Mouse (Mus musculus): ENCODE results near the gene Helz. TPM values are rescaled to one million over a fixed set of nuclear protein-coding genes. Genes with fewer than 3 reads are reported as not detected.
A peak's percentile ranks its signal among the peaks of the same experiment; 100 is the strongest.

Helz gene
- total RNA-seq, 2 experiments from 2014 or later: 34.9 to 38.6 TPM

- no peak for DNase-seq
- intact Hi-C loops (cut with DNase I): no loop called here
These were observed 58.0 kb downstream of the Helz start for GRCm38 (mm10) chr11:107605694-107606093.

DNA sequence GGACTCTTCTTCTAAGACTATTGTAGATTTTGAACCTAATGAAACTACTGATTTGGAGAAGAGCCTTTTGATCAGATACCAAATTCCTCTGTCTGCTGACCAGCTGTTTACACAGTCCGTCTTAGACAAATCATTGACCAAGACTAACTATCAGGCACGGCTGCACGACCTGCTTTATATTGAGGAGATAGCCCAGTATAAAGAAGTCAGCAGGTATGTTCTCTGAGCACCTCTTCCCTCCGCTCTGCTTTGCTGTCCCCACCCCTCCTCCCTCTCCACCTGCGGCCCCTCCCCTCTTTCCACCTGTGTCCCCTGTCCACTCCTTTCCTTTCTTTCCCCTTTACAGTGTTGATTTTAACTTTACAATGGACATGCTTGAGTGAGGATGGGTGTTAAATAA lies 66.2 kb downstream of the Helz start:
- no peak for DNase-seq
- intact Hi-C loops (cut with DNase I): no loop called here

DNA sequence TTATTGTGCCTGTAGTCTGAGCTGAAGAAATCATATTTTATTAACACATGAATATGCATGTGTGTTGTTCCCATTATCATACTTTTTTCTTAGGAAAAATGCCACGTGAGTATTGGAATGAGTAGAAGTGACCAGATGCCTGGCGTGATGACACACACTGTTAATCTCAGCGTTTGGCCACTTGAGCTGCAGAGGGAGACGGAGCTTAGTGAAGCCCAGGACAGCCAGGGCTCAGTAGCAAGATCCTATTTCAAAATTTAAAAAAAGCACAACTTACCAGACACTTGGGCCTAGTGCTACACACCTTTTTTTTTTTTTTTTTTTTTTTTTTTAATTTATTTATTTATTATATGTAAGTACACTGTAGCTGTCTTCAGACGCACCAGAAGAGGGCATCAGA lies 68.0 kb downstream of the Helz start:
- DNase-seq: no peak
- intact Hi-C loops (cut with DNase I): no loop called here

DNA sequence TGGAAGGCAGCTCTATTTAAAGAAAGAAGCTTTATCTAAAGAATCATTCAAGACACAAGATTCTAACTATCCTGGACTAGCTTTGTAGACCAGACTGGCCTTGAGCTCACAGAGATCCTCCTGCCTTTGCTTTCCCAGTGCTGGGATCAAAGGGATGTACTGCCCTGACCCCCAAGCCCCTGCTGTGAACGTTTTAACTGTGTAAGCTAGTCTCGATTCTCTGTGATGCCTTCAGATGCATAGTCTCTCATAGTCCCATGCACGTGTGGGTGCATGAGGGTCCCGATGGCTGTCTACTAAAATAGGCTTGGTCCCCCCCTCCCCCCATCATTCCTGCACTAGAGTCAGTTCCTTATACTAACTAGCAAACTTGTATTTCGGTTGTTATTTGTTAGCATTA lies 70.2 kb downstream of the Helz start:
- no peak for DNase-seq
- intact Hi-C loops (cut with DNase I): no loop called here

GRCm38 (mm10) chr11:107624661-107625060 lies 76.9 kb downstream of the Helz start:
- intact Hi-C loops (cut with DNase I): loop anchor here (5.0 kb wide), 1 partner anchor 228 kb away; no protein-coding TSS in a partner anchor
- DNase-seq: no peak

DNA sequence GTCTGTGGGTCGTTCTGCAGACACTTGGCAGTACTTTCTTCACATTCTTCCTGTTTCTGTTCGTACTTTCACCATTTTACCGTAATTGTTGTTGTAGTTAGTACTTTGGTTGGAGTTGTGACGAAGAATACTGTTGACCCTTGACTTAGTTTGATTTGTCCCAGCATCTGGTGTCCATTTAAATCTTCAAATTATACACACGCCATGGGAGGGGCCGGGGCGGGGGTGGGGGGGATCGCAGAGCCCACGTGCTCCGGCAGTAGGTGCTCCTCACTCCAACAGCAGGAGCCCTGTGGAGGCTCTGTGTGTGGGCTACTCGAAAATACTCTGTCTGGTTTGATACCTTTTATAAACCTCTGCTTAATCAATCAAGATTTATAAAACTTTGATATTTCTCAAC lies 78.0 kb downstream of the Helz start:
- DNase-seq: no peak
- intact Hi-C loops (cut with DNase I): loop anchor here (5.0 kb wide), 1 partner anchor 227 kb away; no protein-coding TSS in a partner anchor

DNA sequence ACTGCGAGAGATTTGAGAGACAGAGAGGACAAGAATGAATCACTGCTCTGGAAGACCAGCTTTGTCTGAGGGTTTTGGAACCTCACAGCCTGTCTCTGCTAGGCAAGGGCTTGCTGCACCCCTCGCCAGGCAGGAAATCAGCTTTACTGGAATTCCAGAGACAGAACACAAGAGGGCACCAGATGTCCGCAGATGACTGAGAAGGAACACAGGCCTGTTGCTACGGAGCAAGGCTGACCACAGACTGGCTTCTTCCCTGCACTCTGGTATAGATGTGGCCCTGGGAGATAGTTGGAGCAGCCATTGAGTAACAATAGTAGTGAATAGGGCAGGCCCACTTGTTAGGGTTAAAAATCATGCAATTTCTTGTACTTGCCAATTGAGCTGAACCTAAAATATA lies 81.8 kb downstream of the Helz start:
- intact Hi-C loops (cut with DNase I): loop anchor here (5.0 kb wide), 1 partner anchor 223 kb away; no protein-coding TSS in a partner anchor
- peak; percentile 77 for DNase-seq

DNA sequence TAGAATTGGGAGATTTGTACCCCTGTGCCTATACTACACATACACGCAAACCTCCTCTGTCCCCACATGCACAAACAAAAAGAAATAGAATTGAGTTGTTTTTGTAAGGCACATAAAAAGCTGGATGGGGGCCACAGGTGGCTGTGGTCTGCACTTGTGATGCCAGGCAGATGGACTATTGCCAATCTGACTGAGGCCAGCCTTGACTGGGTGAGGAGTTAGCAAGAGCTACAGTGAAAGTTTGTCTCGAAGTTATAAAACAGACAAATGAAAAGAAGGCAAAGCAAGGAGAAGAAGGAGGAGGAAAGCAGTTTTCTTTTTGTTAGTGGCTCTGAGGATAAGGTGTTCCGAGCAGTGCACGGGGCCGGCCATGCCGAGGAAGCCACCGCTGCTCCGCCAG lies 82.2 kb downstream of the Helz start:
- DNase-seq: peak; percentile 54
- intact Hi-C loops (cut with DNase I): loop anchor here (5.0 kb wide), 1 partner anchor 222 kb away; no protein-coding TSS in a partner anchor

GRCm38 (mm10) chr11:107631124-107631523 lies 83.4 kb downstream of the Helz start:
- intact Hi-C loops (cut with DNase I): no loop called here
- DNase-seq: no peak

DNA sequence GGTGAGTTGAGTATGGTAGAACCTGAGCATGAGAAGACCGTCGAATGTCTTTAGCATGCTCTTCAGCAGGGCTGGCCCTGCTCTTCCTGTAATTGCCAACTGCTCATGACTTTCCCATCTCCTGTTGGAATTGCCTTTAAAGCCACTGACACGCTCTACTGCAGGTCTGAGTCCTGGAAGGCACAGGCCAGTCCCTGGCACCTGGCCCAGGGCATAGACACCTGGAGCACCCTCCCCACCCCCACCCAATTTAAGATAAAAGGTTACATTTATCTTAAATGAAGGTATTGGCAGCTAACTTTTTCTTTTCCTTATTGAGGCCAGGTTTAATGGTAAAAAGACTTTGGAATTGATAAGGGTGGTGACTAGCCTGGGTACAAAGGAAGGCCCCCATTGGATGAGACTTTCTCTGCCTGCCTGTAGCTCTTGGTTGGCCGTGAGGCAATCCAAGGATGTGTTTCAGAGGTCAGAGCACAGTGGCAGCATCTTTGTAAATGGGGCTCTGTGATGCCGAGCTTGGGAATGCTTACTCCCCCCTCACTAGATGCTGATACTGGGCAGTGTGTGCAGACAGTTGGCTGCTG lies 85.9 kb downstream of the Helz start:
- intact Hi-C loops (cut with DNase I): no loop called here
- no peak for DNase-seq

DNA sequence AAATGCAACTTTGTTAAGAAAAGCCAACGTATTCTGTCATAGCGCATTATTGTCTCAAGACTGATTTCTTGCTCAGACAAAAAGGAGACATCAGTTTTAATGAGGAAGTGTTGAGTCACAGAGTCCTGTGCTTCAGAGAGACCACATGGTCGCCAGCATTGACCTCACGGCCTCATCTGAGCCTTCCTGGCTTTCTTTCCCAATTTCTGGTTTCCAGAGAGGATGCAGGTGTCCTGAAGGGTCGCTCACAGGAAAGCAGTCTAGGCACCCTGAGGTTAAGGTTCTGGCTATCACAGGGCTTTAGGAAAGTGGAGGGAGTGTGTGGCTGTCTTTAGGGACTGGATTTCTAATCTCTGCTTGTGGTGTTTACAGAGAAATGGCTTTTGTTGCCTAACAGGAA lies 90.4 kb downstream of the Helz start:
- intact Hi-C loops (cut with DNase I): no loop called here
- DNase-seq: no peak

GRCm38 (mm10) chr11:107639657-107640056 lies 91.9 kb downstream of the Helz start:
- intact Hi-C loops (cut with DNase I): no loop called here
- no peak for DNase-seq

DNA sequence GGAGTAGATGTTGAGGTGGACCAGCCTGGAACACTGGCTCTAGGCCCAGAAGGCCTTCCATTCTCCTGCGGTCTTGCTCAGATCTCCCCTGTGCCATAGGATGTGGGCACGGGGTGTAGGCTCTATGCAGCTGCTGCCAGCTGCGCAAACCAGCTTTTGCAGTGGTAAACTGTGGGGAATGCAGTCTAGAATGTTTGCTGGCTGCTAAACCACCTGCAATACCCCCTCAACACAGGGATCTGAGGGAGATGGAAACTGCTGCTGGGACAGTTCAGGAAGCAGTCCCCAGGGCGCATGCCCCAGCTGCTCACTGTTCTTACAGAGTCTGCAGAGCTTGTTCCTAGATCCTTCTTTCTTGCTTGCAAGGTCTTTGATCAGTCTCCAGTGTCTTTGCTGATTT lies 96.7 kb downstream of the Helz start:
- no peak for DNase-seq

DNA sequence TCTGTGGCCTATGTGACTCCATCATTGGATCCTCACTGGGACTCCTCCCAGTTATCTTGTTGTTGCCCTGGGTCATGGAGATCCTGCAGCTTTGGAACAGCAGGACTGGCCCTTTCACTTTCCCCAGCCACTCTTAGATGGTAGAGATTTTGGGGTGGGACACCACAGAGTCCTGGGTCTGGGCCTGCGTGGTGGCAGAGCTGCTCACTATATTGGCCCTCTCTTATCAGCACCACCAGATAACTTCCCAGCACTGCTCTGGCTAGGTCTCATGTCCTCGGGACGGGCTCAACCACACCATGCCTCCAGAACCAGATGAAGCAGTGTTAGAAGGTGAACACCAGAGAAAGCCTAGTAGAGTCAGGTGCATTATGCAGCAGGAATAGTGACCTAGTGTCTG lies 99.6 kb downstream of the Helz start:
- DNase-seq: no peak
- intact Hi-C loops (cut with DNase I): no loop called here

More for the DNA sequence above, 96.7 kb downstream of the Helz start:
- intact Hi-C loops (cut with DNase I): no loop called here

GRCm38 (mm10) chr11:107648668-107649067 lies 100.9 kb downstream of the Helz start:
- no peak for DNase-seq
- intact Hi-C loops (cut with DNase I): no loop called here

DNA sequence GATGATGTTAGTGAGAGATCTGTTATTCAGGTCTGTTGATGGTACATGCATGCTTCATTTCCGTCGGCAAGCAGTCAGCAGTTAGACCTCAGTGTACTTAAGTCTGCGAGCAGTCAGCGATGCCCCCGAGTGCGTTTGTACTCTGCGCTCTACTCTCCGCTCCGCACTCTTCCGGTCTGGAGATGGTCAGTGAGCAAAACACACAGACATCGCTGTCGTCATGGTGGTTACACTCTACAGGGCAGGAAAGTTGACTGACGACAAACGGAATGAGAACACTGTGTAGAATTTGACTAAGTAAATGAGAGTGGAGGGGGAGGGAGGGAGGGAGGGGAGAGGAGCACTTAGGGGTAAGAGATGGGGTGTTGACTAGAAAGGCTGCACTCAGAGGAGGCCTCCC lies 101.7 kb downstream of the Helz start:
- DNase-seq: no peak
- intact Hi-C loops (cut with DNase I): no loop called here

GRCm38 (mm10) chr11:107650422-107651051 lies 102.8 kb downstream of the Helz start:
- no peak for DNase-seq
- intact Hi-C loops (cut with DNase I): no loop called here

GRCm38 (mm10) chr11:107651391-107651790 lies 103.7 kb downstream of the Helz start:
- intact Hi-C loops (cut with DNase I): no loop called here
- DNase-seq: no peak

DNA sequence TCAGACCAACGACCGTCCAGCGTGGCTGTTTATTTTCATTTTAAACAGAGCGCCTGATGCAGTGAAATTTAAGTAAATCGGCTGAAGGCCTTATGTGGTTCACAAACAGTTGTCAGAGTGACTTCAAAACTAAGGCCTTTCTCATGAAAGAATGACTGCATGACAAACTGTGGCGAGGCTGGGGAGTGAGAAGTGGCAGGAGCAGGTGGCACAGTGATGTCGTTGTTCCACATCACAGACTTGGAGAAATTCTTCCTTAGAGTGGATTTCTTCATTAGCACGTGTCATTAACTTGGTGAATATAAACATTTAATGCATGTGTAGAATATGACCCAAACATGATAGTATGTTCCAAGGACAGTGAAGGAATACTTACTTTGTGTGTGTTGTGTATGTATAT lies 104.4 kb downstream of the Helz start:
- no peak for DNase-seq
- intact Hi-C loops (cut with DNase I): no loop called here

- intact Hi-C loops (cut with DNase I): no loop called here
- no peak for DNase-seq
These were observed 107.8 kb downstream of the Helz start for GRCm38 (mm10) chr11:107655538-107655937.

GRCm38 (mm10) chr11:107657117-107657516 lies 109.4 kb downstream of the Helz start:
- intact Hi-C loops (cut with DNase I): no loop called here
- DNase-seq: no peak

DNA sequence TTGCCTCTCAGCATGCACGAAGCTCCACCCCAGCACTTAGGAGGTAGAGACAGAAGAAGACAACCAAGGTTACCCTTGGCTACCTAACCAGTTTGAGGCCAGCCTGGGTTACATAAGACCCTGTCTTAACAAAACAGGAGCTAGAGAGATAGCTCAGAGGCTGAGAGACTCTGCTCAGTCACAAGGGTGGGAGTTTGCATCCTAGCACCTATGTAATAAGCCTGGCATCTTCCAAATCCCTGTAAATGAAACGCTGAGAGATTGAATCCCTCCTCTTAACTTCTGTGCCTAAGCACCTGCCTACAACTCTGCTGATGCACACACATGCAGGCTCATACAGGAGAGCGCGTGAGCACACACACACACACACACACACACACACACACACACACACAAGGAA lies 112.7 kb downstream of the Helz start:
- intact Hi-C loops (cut with DNase I): no loop called here
- DNase-seq: no peak

DNA sequence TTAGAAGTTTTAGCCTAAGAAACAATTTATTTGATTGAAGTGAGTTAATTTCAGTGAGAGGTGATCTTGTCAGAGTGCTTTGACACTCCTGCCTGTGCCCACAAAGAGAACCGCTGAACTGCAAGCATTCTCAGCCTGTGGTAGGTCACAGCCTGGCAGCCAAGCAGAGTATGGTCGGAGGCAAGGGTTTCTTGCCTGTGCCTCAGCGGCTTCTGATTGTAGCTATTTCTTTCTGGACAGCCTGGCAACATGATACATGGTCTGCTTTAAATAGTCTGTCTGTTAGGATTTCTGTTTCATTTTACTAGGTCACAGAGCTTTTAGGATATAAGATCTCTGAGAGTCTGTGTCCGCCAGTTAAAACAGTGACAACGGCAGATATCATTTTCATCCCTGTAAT lies 114.9 kb downstream of the Helz start:
- no peak for DNase-seq

More for the DNA sequence above, 114.9 kb downstream of the Helz start:
- intact Hi-C loops (cut with DNase I): no loop called here

All from left cerebral cortex, postnatal 4 days (tissue).